Mouse (Mus musculus): ENCODE measurements at regions not wholly inside any gene's neighbourhood (a gene's known extent, or its start where the extent isn't known, plus 50 kb on each side); places are given as distances from the start of the nearest gene placed in this dataset.

DNA sequence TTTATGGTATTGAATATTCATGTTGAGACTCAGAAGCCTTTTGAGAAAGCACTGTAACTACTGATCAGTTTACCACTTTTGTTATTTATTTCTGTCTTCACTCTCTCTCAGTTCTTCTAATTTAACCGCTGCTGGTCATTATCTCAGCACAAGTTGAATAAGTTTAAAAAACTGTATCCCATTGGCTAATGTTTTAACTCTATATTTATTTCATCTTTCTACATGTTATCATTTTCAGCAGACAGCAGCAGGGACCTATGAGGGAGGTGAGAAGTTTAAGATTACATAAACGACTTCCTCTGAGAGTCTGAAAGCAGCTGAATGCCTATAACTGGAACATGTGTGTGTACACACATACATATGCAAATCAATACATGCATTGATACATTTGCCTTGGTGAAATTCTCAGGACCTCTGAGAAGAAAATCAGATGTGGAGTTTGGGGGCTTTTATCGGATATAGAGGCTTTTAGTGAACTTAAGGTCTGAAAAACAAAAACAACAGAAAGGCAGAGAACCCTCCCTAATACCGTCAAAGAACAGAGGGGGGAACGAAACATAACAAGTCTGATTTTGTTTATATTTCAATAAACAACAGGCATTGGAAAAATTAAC lies 72.5 kb upstream of the Jade1 start:
- H3K9me3 ChIP-seq (ENCODE audit: low read length) = no peaks in the 10 kb centered on the region
- no peak for TF ChIP-seq CTCF (IDR thresholded peaks at IDR 0.05)
- H3K9ac ChIP-seq (replicated peaks; ENCODE audit: low read length, poor library complexity, severe bottlenecking) = no peak overlapping the region
- H3K27me3 ChIP-seq (ENCODE audit: insufficient read depth, low read length) = no peaks in the 10 kb centered on the region
- H3K4me2 ChIP-seq (ENCODE audit: low read depth, low read length, poor library complexity, severe bottlenecking) = no peak overlapping the region
- ATAC-seq (ENCODE audit: low FRiP score) (no peak), DNase-seq (ENCODE audit: low spot score) (no peak)
- H3K4me1 ChIP-seq (ENCODE audit: insufficient read depth, low read length) = no peaks in the 10 kb centered on the region
- no peak overlapping the region for H3K27ac ChIP-seq (ENCODE audit: low read depth, low read length)
- H3K4me3 ChIP-seq (ENCODE audit: low read depth, low read length) = no peak overlapping the region
- 81% methylated on average over 5 of the region's 5 CpGs for WGBS
- H3K36me3 ChIP-seq (ENCODE audit: insufficient read depth, low read length) = no peaks in the 10 kb centered on the region

GRCm38 (mm10) chr3:41480186-41480585 lies 75.3 kb upstream of the Jade1 start:
- ATAC-seq (ENCODE audit: low FRiP score) = no peak
- no peaks in the 10 kb centered on the region for H3K36me3 ChIP-seq (ENCODE audit: insufficient read depth, low read length)
- no peak for TF ChIP-seq CTCF (IDR thresholded peaks at IDR 0.05)
- no peak for DNase-seq (ENCODE audit: low spot score)
- H3K4me2 ChIP-seq (ENCODE audit: low read depth, low read length, poor library complexity, severe bottlenecking) = no peak overlapping the region
- no peaks in the 10 kb centered on the region for H3K27me3 ChIP-seq (ENCODE audit: insufficient read depth, low read length)
- H3K9ac ChIP-seq (replicated peaks; ENCODE audit: low read length, poor library complexity, severe bottlenecking) = no peak overlapping the region
- WGBS = 64% methylated on average over 3 of the region's 3 CpGs
- no peaks in the 10 kb centered on the region for H3K4me1 ChIP-seq (ENCODE audit: insufficient read depth, low read length)
- no peak overlapping the region for H3K27ac ChIP-seq (ENCODE audit: low read depth, low read length)
- H3K4me3 ChIP-seq (ENCODE audit: low read depth, low read length) = no peak overlapping the region
- H3K9me3 ChIP-seq (ENCODE audit: low read length) = no peaks in the 10 kb centered on the region

GRCm38 (mm10) chr3:41478971-41479370 lies 76.6 kb upstream of the Jade1 start:
- Histone ChIP-seq H3K36me3 (ENCODE audit: insufficient read depth, low read length) (no peaks in the 10 kb centered on the region), H3K4me2 (ENCODE audit: low read depth, low read length, poor library complexity, severe bottlenecking) (no peak overlapping the region), H3K27me3 (ENCODE audit: insufficient read depth, low read length) (no peaks in the 10 kb centered on the region), H3K4me3 (ENCODE audit: low read depth, low read length) (no peak overlapping the region), H3K27ac (ENCODE audit: low read depth, low read length) (no peak overlapping the region), H3K9me3 (ENCODE audit: low read length) (no peaks in the 10 kb centered on the region), H3K4me1 (ENCODE audit: insufficient read depth, low read length) (no peaks in the 10 kb centered on the region), H3K9ac (replicated peaks; ENCODE audit: low read length, poor library complexity, severe bottlenecking) (no peak overlapping the region)
- no peak for TF ChIP-seq CTCF (IDR thresholded peaks at IDR 0.05)
- WGBS = 98% methylated on average over 2 of the region's 2 CpGs
- ATAC-seq (ENCODE audit: low FRiP score) (no peak), DNase-seq (ENCODE audit: low spot score) (no peak)

- WGBS = 92% methylated on average over 6 of the region's 6 CpGs
- no peaks in the 10 kb centered on the region for H3K4me1 ChIP-seq (ENCODE audit: insufficient read depth, low read length)
- H3K9me3 ChIP-seq (ENCODE audit: low read length) = no peaks in the 10 kb centered on the region
- H3K27ac ChIP-seq (ENCODE audit: low read depth, low read length) = no peak overlapping the region
- TF ChIP-seq CTCF (IDR thresholded peaks at IDR 0.05) = no peak
- H3K27me3 ChIP-seq (ENCODE audit: insufficient read depth, low read length) = no peaks in the 10 kb centered on the region
- H3K4me2 ChIP-seq (ENCODE audit: low read depth, low read length, poor library complexity, severe bottlenecking) = no peak overlapping the region
- ATAC-seq (ENCODE audit: low FRiP score) (no peak), DNase-seq (ENCODE audit: low spot score) (no peak)
- no peak overlapping the region for H3K4me3 ChIP-seq (ENCODE audit: low read depth, low read length)
- no peaks in the 10 kb centered on the region for H3K36me3 ChIP-seq (ENCODE audit: insufficient read depth, low read length)
- no peak overlapping the region for H3K9ac ChIP-seq (replicated peaks; ENCODE audit: low read length, poor library complexity, severe bottlenecking)
These were observed 79.0 kb upstream of the Jade1 start for GRCm38 (mm10) chr3:41476516-41476915.

GRCm38 (mm10) chr3:41472586-41472985 lies 82.9 kb upstream of the Jade1 start:
- no peak overlapping the region for H3K9ac ChIP-seq (replicated peaks; ENCODE audit: low read length, poor library complexity, severe bottlenecking)
- no peak for TF ChIP-seq CTCF (IDR thresholded peaks at IDR 0.05)
- no peak overlapping the region for H3K4me2 ChIP-seq (ENCODE audit: low read depth, low read length, poor library complexity, severe bottlenecking)
- no peak overlapping the region for H3K27ac ChIP-seq (ENCODE audit: low read depth, low read length)
- no peaks in the 10 kb centered on the region for H3K27me3 ChIP-seq (ENCODE audit: insufficient read depth, low read length)
- no peaks in the 10 kb centered on the region for H3K4me1 ChIP-seq (ENCODE audit: insufficient read depth, low read length)
- no peaks in the 10 kb centered on the region for H3K36me3 ChIP-seq (ENCODE audit: insufficient read depth, low read length)
- no peaks in the 10 kb centered on the region for H3K9me3 ChIP-seq (ENCODE audit: low read length)
- 90% methylated on average over 3 of the region's 3 CpGs for WGBS
- no peak overlapping the region for H3K4me3 ChIP-seq (ENCODE audit: low read depth, low read length)
- no peak for ATAC-seq (ENCODE audit: low FRiP score)
- DNase-seq (ENCODE audit: low spot score) = no peak

DNA sequence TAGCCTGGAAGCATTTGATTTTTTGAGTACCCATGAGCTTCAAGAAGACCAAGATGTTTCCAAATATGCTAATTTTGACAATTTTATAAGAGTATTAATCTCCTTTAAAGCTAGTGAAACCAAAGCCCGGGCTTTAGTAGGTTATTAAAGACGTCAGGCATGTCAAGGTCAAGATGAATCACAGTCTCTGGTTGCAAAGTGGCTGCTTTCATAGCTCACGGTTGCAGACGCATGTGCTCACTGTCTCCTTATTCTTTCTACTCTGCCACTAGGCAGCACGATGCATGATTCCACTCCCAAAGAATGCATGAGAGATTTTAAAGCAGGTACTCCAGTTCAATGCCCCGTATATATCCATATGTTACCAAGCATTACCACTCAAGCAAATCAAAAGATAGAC lies 86.4 kb upstream of the Jade1 start:
- ATAC-seq (ENCODE audit: low FRiP score) = no peak
- DNase-seq (ENCODE audit: low spot score) = no peak
- no peak for TF ChIP-seq CTCF (IDR thresholded peaks at IDR 0.05)
- no peak overlapping the region for H3K9ac ChIP-seq (replicated peaks; ENCODE audit: low read length, poor library complexity, severe bottlenecking)
- no peak overlapping the region for H3K4me2 ChIP-seq (ENCODE audit: low read depth, low read length, poor library complexity, severe bottlenecking)
- WGBS = 69% methylated on average over 6 of the region's 6 CpGs
- H3K27me3 ChIP-seq (ENCODE audit: insufficient read depth, low read length) = no peaks in the 10 kb centered on the region
- H3K27ac ChIP-seq (ENCODE audit: low read depth, low read length) = no peak overlapping the region
- H3K4me1 ChIP-seq (ENCODE audit: insufficient read depth, low read length) = no peaks in the 10 kb centered on the region
- H3K4me3 ChIP-seq (ENCODE audit: low read depth, low read length) = no peak overlapping the region
- no peaks in the 10 kb centered on the region for H3K36me3 ChIP-seq (ENCODE audit: insufficient read depth, low read length)
- H3K9me3 ChIP-seq (ENCODE audit: low read length) = no peaks in the 10 kb centered on the region
